Comparison of ENCODE assay signal across 9 mouse cellular contexts in genomic region chr8:123415967-123416943, GRCm38 (mm10). TPM values are rescaled to one million over a fixed set of nuclear protein-coding genes. Genes with fewer than 3 reads are reported as not detected.
A peak's percentile ranks its signal among the peaks of the same experiment; 100 is the strongest.
DNase-seq lines count a peak whose midpoint lies in the region; ATAC-seq and TF ChIP-seq lines count a peak whose summit lies in the region.
"Had no signal": no experiment of that assay in that cellular context is flagged by ENCODE, and none has a peak within 500 bp of the region (broad histone marks: within the 10 kb centered on the region; RNA-seq: fewer than 3 reads in every experiment).

No protein-coding gene starts in this region.

- DNase-seq in thymus, postnatal 0 days (ENCODE audit: low spot score) = peak; percentile 72
- DNase-seq in thymus, adult 18-20 months = no peak
- DNase-seq in liver, postnatal 0 days = peak; percentile 39
- DNase-seq in thymus, postnatal 4 days = peak; percentile 67
- DNase-seq in left cerebral cortex, adult 11 months (ENCODE audit: low spot score) = no peak
- no peak for DNase-seq in urinary bladder, adult 2 months (ENCODE audit: low spot score)
- DNase-seq in kidney, postnatal 4 days = no peak
- DNase-seq: gastrocnemius, postnatal 25 days had no signal

- no peak overlapping the region for H3K4me2 ChIP-seq in liver, postnatal 0 days (ENCODE audit: low read depth, low read length)

- H3K36me3 ChIP-seq in liver, postnatal 0 days (replicated peaks; ENCODE audit: insufficient read depth, low read length) = no peaks in the 10 kb centered on the region

- peaks cover 29% of the 10 kb centered on the region for H3K27me3 ChIP-seq in liver, postnatal 0 days (ENCODE audit: insufficient read depth, low read length)

- ATAC-seq in common myeloid progenitor, adult 5-6 weeks (replicated peaks; ENCODE audit: low read depth, poor library complexity, severe bottlenecking) = peak; percentile 42
- ATAC-seq in liver, postnatal 0 days = peak; percentile 66

- TF ChIP-seq EP300 in liver, postnatal 0 days (IDR thresholded peaks at IDR 0.05; ENCODE audit: low read depth) = no peak

- no peak overlapping the region for H3K9ac ChIP-seq in liver, postnatal 0 days (replicated peaks)

- peaks cover 12% of the 10 kb centered on the region for H3K4me1 ChIP-seq in liver, postnatal 0 days (ENCODE audit: insufficient read depth)

- H3K4me3 ChIP-seq in liver, postnatal 0 days (ENCODE audit: low read depth, low read length) = no peak overlapping the region

- H3K27ac ChIP-seq in liver, postnatal 0 days (ENCODE audit: low read depth) = no peak overlapping the region

- H3K9me3 ChIP-seq in liver, postnatal 0 days (ENCODE audit: low read length) = no peaks in the 10 kb centered on the region

- 49% methylated on average over 8 of the region's 8 CpGs for WGBS in liver, postnatal 0 days (ENCODE audit: insufficient replicate concordance)

- TF ChIP-seq CTCF in liver, postnatal 0 days (IDR thresholded peaks at IDR 0.05; ENCODE audit: low read depth) = peak; percentile 66

RNA-seq across cellular contexts. Expression of gene Tubb3, which starts 5.0 kb away (rescaled TPM):
- 11.9 and 16.3 TPM in 2 replicates for polyA plus RNA-seq in thymus, postnatal 0 days (2015; fragmentation: Nextera tagmentation; extraction: Ambion mirVana)
- 0.87 TPM in 1 of 2 replicates, not detected in the other for total RNA-seq in common myeloid progenitor, adult 5-6 weeks (2017)
- 0.20 and 0.24 TPM in 2 replicates for polyA plus RNA-seq in liver, postnatal 0 days (2015; fragmentation: Nextera tagmentation; extraction: Ambion mirVana)
- 3.6 and 3.7 TPM in 2 replicates for polyA plus RNA-seq in urinary bladder, adult 2 months (2012; rRNA removed)
- total RNA-seq: gastrocnemius, postnatal 25 days had no signal

RNA-seq across cellular contexts. Expression of gene Def8, which starts 7.1 kb away (rescaled TPM):
- 21.3 and 24.0 TPM in 2 replicates for polyA plus RNA-seq in thymus, postnatal 0 days (2015; fragmentation: Nextera tagmentation; extraction: Ambion mirVana)
- 41.3 and 43.9 TPM in 2 replicates for total RNA-seq in common myeloid progenitor, adult 5-6 weeks (2017)
- 10.1 and 11.6 TPM in 2 replicates for polyA plus RNA-seq in liver, postnatal 0 days (2015; fragmentation: Nextera tagmentation; extraction: Ambion mirVana)
- 28.7 and 32.1 TPM in 2 replicates for polyA plus RNA-seq in urinary bladder, adult 2 months (2012; rRNA removed)

RNA-seq across cellular contexts. Expression of gene Mc1r, which starts 9.3 kb away (rescaled TPM):
- 0.28 and 0.56 TPM in 2 replicates for polyA plus RNA-seq in thymus, postnatal 0 days (2015; fragmentation: Nextera tagmentation; extraction: Ambion mirVana)
- not detected in 2 replicates for total RNA-seq in common myeloid progenitor, adult 5-6 weeks (2017)
- polyA plus RNA-seq in liver, postnatal 0 days (2015; fragmentation: Nextera tagmentation; extraction: Ambion mirVana) = not detected in 2 replicates
- not detected in 2 replicates for polyA plus RNA-seq in urinary bladder, adult 2 months (2012; rRNA removed)
- total RNA-seq: gastrocnemius, postnatal 25 days had no signal

RNA-seq across cellular contexts. Expression of gene Tcf25, which starts 42.7 kb away (rescaled TPM):
- 155 and 165 TPM in 2 replicates for polyA plus RNA-seq in thymus, postnatal 0 days (2015; fragmentation: Nextera tagmentation; extraction: Ambion mirVana)
- 105 and 176 TPM in 2 replicates for total RNA-seq in common myeloid progenitor, adult 5-6 weeks (2017)
- 54.1 and 54.9 TPM in 2 replicates for polyA plus RNA-seq in liver, postnatal 0 days (2015; fragmentation: Nextera tagmentation; extraction: Ambion mirVana)
- polyA plus RNA-seq in urinary bladder, adult 2 months (2012; rRNA removed) = 193 TPM in 2 replicates

Comparison
In these comparisons a context has a peak if more than half of its experiments do, and no peak if none do; other contexts are left out.
1. DNase-seq: peak in thymus, postnatal 0 days (single experiment), liver, postnatal 0 days (single experiment) and thymus, postnatal 4 days (single experiment); none in thymus, adult 18-20 months (0 of 2), left cerebral cortex, adult 11 months (single experiment), urinary bladder, adult 2 months (single experiment) and kidney, postnatal 4 days (0 of 2).